Mouse (Mus musculus) cortical plate, adult 2 months (tissue): ENCODE measurements around the gene L3mbtl4. TPM values are rescaled to one million over a fixed set of nuclear protein-coding genes. Genes with fewer than 3 reads are reported as not detected.

Source experiments
- H3K27ac ChIP-seq: fragments of 200-500 bp; 2 replicates; pipeline ENCODE4 v1.5.1; 2012; ENCODE audit warnings: low read length, control low read depth, inconsistent platforms; ENCODE audit not compliant: insufficient read depth
- H3K4me1 ChIP-seq: fragments of 200-500 bp; 2 replicates; pipeline ENCODE4 v1.6.1; 2011; ENCODE audit warnings: low read length; ENCODE audit not compliant: control insufficient read depth, insufficient read depth
- H3K4me3 ChIP-seq: fragments of 200-500 bp; 2 replicates; pipeline ENCODE4 v1.5.1; 2011; ENCODE audit warnings: mild to moderate bottlenecking, low read length, control low read depth; ENCODE audit not compliant: insufficient read depth
- CTCF ChIP-seq: fragments of 200-500 bp; IDR thresholded peaks from 2 replicates; pipeline ENCODE4 v1.5.1; 2011; ENCODE audit warnings: mild to moderate bottlenecking, control low read depth, low read length; ENCODE audit not compliant: insufficient read depth; ENCODE audit errors: extremely low read depth
- POLR2A ChIP-seq: fragments of 200-500 bp; IDR thresholded peaks from 2 replicates; pipeline ENCODE4 v1.6.1; 2011; ENCODE audit warnings: mild to moderate bottlenecking, low read length, control low read depth; ENCODE audit not compliant: insufficient read depth; ENCODE audit errors: extremely low read depth
- polyA plus RNA-seq: library from polyadenylated mRNA; depleted of rRNA; stranded (reverse); fragments of >200 nt; gene quantifications from 2 replicates; pipeline ENCODE4 v1.2.3, GENCODE M21; 2012; rRNA removed

The L3mbtl4 gene
- polyA plus RNA-seq, result 0.90 and 1.0 TPM in 2 replicates

- H3K4me3 ChIP-seq, result peak within 1 kb of the TSS; percentile 33
- no peaks in the 10 kb centered on the region for H3K4me1 ChIP-seq
- TF ChIP-seq CTCF (no peak), POLR2A (no peak)
- no peak within 1 kb of the TSS for H3K27ac ChIP-seq
Observed at GRCm38 (mm10) chr17:68273527-68273926, at the start of gene L3mbtl4. L3mbtl4 (plus strand) TSS chr17:68273797.

- Histone ChIP-seq H3K4me1 (no peaks in the 10 kb centered on the region), H3K4me3 (no peak overlapping the region), H3K27ac (no peak overlapping the region)
- TF ChIP-seq POLR2A, result no peak
- no peak for TF ChIP-seq CTCF
Observed at GRCm38 (mm10) chr17:68230484-68230883, 43.1 kb upstream of the L3mbtl4 start.

DNA sequence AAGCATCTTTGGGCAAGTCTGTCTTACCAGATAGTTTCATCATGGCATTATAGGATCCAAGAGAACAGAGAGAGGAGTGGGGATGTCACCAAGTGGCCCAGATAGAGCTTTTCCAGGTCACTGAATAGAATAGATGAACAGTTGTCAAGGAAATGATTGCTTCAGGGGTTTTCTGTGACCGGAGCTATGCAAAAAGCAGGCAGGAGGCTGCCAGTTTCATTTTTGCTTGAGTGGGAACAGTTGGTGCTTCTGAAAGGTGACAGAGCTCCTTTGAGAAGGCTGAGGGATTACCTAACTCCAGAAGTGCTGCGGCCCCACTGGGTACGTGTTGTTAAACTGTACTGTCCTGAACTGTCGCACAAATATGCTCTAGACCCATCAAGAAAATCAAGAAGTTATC lies 38.2 kb upstream of the L3mbtl4 start:
- Histone ChIP-seq H3K4me3 (no peak overlapping the region), H3K4me1 (no peaks in the 10 kb centered on the region), H3K27ac (no peak overlapping the region)
- TF ChIP-seq CTCF (no peak), POLR2A (no peak)

GRCm38 (mm10) chr17:68236992-68237391 lies 36.6 kb upstream of the L3mbtl4 start:
- H3K4me3 ChIP-seq, result no peak overlapping the region
- no peak for TF ChIP-seq CTCF
- no peak for TF ChIP-seq POLR2A
- no peaks in the 10 kb centered on the region for H3K4me1 ChIP-seq
- H3K27ac ChIP-seq, result no peak overlapping the region

GRCm38 (mm10) chr17:68240171-68240570 lies 33.4 kb upstream of the L3mbtl4 start:
- H3K4me3 ChIP-seq, result no peak overlapping the region
- no peaks in the 10 kb centered on the region for H3K4me1 ChIP-seq
- H3K27ac ChIP-seq, result no peak overlapping the region
- TF ChIP-seq CTCF, result no peak
- TF ChIP-seq POLR2A, result no peak

GRCm38 (mm10) chr17:68264835-68265557 lies 8.6 kb upstream of the L3mbtl4 start:
- no peak overlapping the region for H3K27ac ChIP-seq
- H3K4me3 ChIP-seq, result no peak overlapping the region
- no peak for TF ChIP-seq POLR2A
- TF ChIP-seq CTCF, result no peak
- no peaks in the 10 kb centered on the region; the same call in 1 of the 2 replicates for H3K4me1 ChIP-seq

DNA sequence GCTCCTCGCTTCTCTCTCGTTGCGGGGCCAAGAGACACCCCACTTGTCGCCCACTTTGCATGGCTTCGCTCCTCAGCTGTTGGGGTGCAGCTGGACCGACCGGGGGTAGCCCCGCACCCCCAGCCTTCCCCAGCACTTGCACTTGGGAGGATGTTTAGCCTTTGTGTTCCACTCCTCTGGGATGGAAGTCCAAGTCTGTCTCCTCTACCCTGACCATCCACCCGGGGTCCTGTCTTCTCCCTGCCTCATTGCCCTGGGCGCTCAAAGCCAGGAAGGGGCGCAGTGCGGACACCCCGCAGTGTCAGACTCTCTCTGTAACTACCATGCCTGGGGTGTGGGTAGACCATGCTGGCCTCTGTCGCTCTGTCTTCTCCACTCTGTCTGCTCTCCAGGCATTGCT lies 357 bp downstream of the L3mbtl4 start:
- no peak for TF ChIP-seq CTCF
- TF ChIP-seq POLR2A, result no peak

GRCm38 (mm10) chr17:68275138-68275537 lies 1.5 kb downstream of the L3mbtl4 start:
- Histone ChIP-seq H3K27ac (no peak overlapping the region), H3K4me1 (no peaks in the 10 kb centered on the region), H3K4me3 (no peak overlapping the region)
- TF ChIP-seq POLR2A, result no peak
- no peak for TF ChIP-seq CTCF

More for the DNA sequence above, 357 bp downstream of the L3mbtl4 start:
- H3K4me3 ChIP-seq, result peak overlapping the region; percentile 33
- no peak overlapping the region for H3K27ac ChIP-seq
- no peaks in the 10 kb centered on the region for H3K4me1 ChIP-seq

- no peaks in the 10 kb centered on the region for H3K4me1 ChIP-seq
- H3K4me3 ChIP-seq, result no peak overlapping the region
- no peak for TF ChIP-seq CTCF
- TF ChIP-seq POLR2A, result no peak
- no peak overlapping the region for H3K27ac ChIP-seq
Observed at GRCm38 (mm10) chr17:68280915-68281314, 7.3 kb downstream of the L3mbtl4 start.

GRCm38 (mm10) chr17:68285119-68285782 lies 11.7 kb downstream of the L3mbtl4 start:
- Histone ChIP-seq H3K4me1 (no peaks in the 10 kb centered on the region), H3K27ac (no peak overlapping the region), H3K4me3 (no peak overlapping the region)
- peak; percentile 48; the same call in 1 of the 2 replicates for TF ChIP-seq CTCF
- TF ChIP-seq POLR2A, result no peak
